Mouse (Mus musculus): ENCODE data around the gene Dspp.

GRCm38 (mm10) chr5:104150196-104150595 lies 20.3 kb upstream of the Dspp start:
- TF ChIP-seq CTCF (IDR thresholded peaks at IDR 0.05; ENCODE audit: low read depth) (no peak), EP300 (IDR thresholded peaks at IDR 0.05; ENCODE audit: low read depth) (no peak)

All from liver, postnatal 0 days (tissue).